Mouse (Mus musculus) embryonic facial prominence, embryonic 12.5 days (tissue): ENCODE measurements around the gene Cpsf7. TPM values are rescaled to one million over a fixed set of nuclear protein-coding genes. Genes with fewer than 3 reads are reported as not detected.

Source experiments
- ATAC-seq: fragments of 200-750 bp; cut with Nextera tagmentation; 2 replicates; pipeline ENCODE4 v1.8.0; 2017; ENCODE audit not compliant: insufficient number of reproducible peaks, insufficient read depth, low FRiP score, low TSS enrichment
- H3K27ac ChIP-seq: fragments of 300-500 bp; sonication (generic); 2 replicates; pipeline ENCODE4 v1.5.1; 2016; ENCODE audit warnings: mild to moderate bottlenecking
- H3K27me3 ChIP-seq: fragments of 300-500 bp; sonication (generic); 2 replicates; pipeline ENCODE4 v1.6.1; 2016; ENCODE audit warnings: mild to moderate bottlenecking, moderate library complexity
- H3K36me3 ChIP-seq: fragments of 300-500 bp; sonication (generic); 2 replicates; pipeline ENCODE4 v1.6.1; 2016; ENCODE audit warnings: mild to moderate bottlenecking
- H3K4me1 ChIP-seq: fragments of 300-500 bp; sonication (generic); 2 replicates; pipeline ENCODE4 v1.6.1; 2016
- H3K4me2 ChIP-seq: fragments of 300-500 bp; sonication (generic); replicated peaks from 2 replicates; pipeline ENCODE4 v1.6.1; 2016; ENCODE audit warnings: mild to moderate bottlenecking, moderate library complexity
- H3K4me3 ChIP-seq: fragments of 300-500 bp; sonication (generic); 2 replicates; pipeline ENCODE4 v1.5.1; 2016; ENCODE audit warnings: mild to moderate bottlenecking
- H3K9ac ChIP-seq: fragments of 300-500 bp; sonication (generic); 2 replicates; pipeline ENCODE4 v1.6.1; 2016; ENCODE audit warnings: mild to moderate bottlenecking, moderate library complexity
- H3K9me3 ChIP-seq: fragments of 300-500 bp; sonication (generic); 2 replicates; pipeline ENCODE4 v1.6.1; 2016; ENCODE audit warnings: mild to moderate bottlenecking, moderate library complexity
- WGBS: fragments of 180-500 bp; shearing (Covaris S2); methylation state at CpG from one replicate; pipeline ENCODE4 v1.1.7; 2016; 5-methylcytosine and 5-hydroxymethylcytosine counted together
- polyA plus RNA-seq: library from polyadenylated mRNA; unstranded; fragments of >200 nt; fragmentation: Nextera tagmentation; extraction: Ambion mirVana; gene quantifications from 2 replicates; pipeline ENCODE4 v1.2.1, GENCODE M21; 2016

Cpsf7 gene
- polyA plus RNA-seq, 1 experiment from 2014 or later, result 52.0 TPM

GRCm38 (mm10) chr19:10587231-10587630 lies 62.2 kb downstream of the Cpsf7 start:
- 77% methylated on average over 8 of the region's 8 CpGs for WGBS
- no peak overlapping the region for H3K4me2 ChIP-seq
- ATAC-seq, result no peak

DNA sequence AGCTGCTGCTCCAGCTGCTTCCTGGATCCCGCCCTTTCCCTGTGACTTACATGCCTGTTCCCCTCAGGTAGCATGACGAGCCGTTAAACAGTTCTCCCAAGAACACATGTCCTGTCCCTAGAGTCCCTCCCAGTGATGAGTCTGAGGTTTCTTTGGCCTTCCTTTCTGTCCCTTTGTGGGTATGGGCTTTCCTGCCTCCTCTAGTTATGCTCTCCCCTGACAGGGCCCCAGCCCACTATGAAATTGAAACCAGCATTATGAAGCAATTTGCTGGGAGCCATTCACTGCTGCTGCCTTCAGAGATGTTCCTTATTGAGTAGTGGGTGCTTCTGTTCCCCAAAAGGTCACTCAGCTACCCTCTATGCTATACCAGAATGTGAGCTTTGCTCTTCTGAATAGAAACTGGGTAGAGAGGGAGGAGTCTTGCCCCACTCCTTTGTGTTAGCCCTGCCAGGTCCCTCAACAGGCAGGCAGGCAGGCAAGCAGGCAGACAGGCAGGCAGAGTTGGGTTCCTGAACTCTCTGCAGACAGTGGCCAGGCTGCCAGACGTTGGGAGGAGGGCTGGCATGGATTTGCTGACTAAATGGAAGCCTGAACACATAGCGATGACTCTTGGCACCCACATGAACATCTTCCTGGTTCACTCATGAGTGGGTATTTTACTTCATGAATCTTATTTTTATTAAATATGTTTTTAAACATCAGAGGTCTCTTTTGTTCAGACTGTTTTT lies 64.2 kb downstream of the Cpsf7 start:
- H3K36me3 ChIP-seq, result peaks cover 21% of the 10 kb centered on the region
- ATAC-seq, result peak; percentile 48; the same call in 1 of the 2 replicates
- H3K4me3 ChIP-seq, result no peak overlapping the region
- no peaks in the 10 kb centered on the region for H3K9me3 ChIP-seq
- no peak overlapping the region; the same call in 1 of the 2 replicates for H3K9ac ChIP-seq
- WGBS, result 42% methylated on average over 5 of the region's 5 CpGs
- peaks cover 10% of the 10 kb centered on the region for H3K4me1 ChIP-seq
- H3K27me3 ChIP-seq, result no peaks in the 10 kb centered on the region
- peak overlapping the region; percentile 75 for H3K27ac ChIP-seq
- H3K4me2 ChIP-seq, result no peak overlapping the region

More at GRCm38 (mm10) chr19:10587231-10587630, 62.2 kb downstream of the Cpsf7 start:
- Histone ChIP-seq H3K4me1 (peaks cover 10% of the 10 kb centered on the region), H3K9me3 (no peaks in the 10 kb centered on the region), H3K27ac (no peak overlapping the region), H3K9ac (no peak overlapping the region), H3K4me3 (no peak overlapping the region), H3K27me3 (no peaks in the 10 kb centered on the region), H3K36me3 (peaks cover 15% of the 10 kb centered on the region)

- peaks cover 25% of the 10 kb centered on the region for H3K36me3 ChIP-seq
- H3K27ac ChIP-seq, result no peak overlapping the region
- H3K4me3 ChIP-seq, result no peak overlapping the region
- 53% methylated on average over 3 of the region's 3 CpGs for WGBS
- H3K4me2 ChIP-seq, result no peak overlapping the region
- H3K9me3 ChIP-seq, result no peaks in the 10 kb centered on the region
- H3K27me3 ChIP-seq, result no peaks in the 10 kb centered on the region
- ATAC-seq, result no peak
- peaks cover 10% of the 10 kb centered on the region for H3K4me1 ChIP-seq
- no peak overlapping the region for H3K9ac ChIP-seq
Measured at GRCm38 (mm10) chr19:10590301-10590700, 65.2 kb downstream of the Cpsf7 start.

GRCm38 (mm10) chr19:10591659-10592377 lies 66.8 kb downstream of the Cpsf7 start:
- Histone ChIP-seq H3K27ac (no peak overlapping the region), H3K4me3 (no peak overlapping the region), H3K27me3 (no peaks in the 10 kb centered on the region), H3K9ac (no peak overlapping the region), H3K9me3 (no peaks in the 10 kb centered on the region), H3K4me1 (peaks cover 10% of the 10 kb centered on the region), H3K36me3 (peaks cover 28% of the 10 kb centered on the region), H3K4me2 (no peak overlapping the region)
- WGBS, result 94% methylated on average over 6 of the region's 6 CpGs
- ATAC-seq, result no peak

Other genes starting within 250 kb of the Cpsf7 start
- gene Dagla, start 220.4 kb upstream of the Cpsf7 start, polyA plus RNA-seq, result 3.0 and 3.1 TPM in 2 replicates
- gene Syt7, start 136.2 kb upstream of the Cpsf7 start, polyA plus RNA-seq, result 0.71 and 2.1 TPM in 2 replicates
- 0.52 and 0.59 TPM in 2 replicates for gene Lrrc10b, start 67.8 kb upstream of the Cpsf7 start, polyA plus RNA-seq
- gene Ppp1r32, start 42.3 kb upstream of the Cpsf7 start, polyA plus RNA-seq, result 0.14 and 0.17 TPM in 2 replicates
- 57.0 and 58.8 TPM in 2 replicates for gene Sdhaf2, start 876 bp downstream of the Cpsf7 start, polyA plus RNA-seq
- 61.7 and 62.5 TPM in 2 replicates for gene Tmem216, start 31.0 kb downstream of the Cpsf7 start, polyA plus RNA-seq
- gene Cyb561a3, start 51.9 kb downstream of the Cpsf7 start, polyA plus RNA-seq, result 15.1 and 16.5 TPM in 2 replicates
- gene Tmem138, start 52.1 kb downstream of the Cpsf7 start, polyA plus RNA-seq, result 38.7 and 40.3 TPM in 2 replicates
- 433 and 434 TPM in 2 replicates for gene Ddb1, start 80.1 kb downstream of the Cpsf7 start, polyA plus RNA-seq
- gene Tkfc, start 80.4 kb downstream of the Cpsf7 start, polyA plus RNA-seq, result 19.3 and 19.6 TPM in 2 replicates
- gene Vwce, start 108.9 kb downstream of the Cpsf7 start, polyA plus RNA-seq, result 2.1 and 2.6 TPM in 2 replicates
- gene Pga5, start 152.8 kb downstream of the Cpsf7 start, polyA plus RNA-seq, result not detected in 2 replicates
- 34.9 and 35.0 TPM in 2 replicates for gene Vps37c, start 163.5 kb downstream of the Cpsf7 start, polyA plus RNA-seq
- 0.22 and 0.27 TPM in 2 replicates for gene Cd5, start 213.7 kb downstream of the Cpsf7 start, polyA plus RNA-seq